Mouse (Mus musculus) cerebellum, postnatal 25 days (tissue): Measurements from ENCODE around the gene Myh15.
"Not testable (repeated sequence)": the region's sequence is repeated elsewhere in the genome, so short reads cannot be mapped to it uniquely, and the experiment has no call there.

Source experiments
- DNase-seq, 2 experiments: peaks; one replicate each; pipeline ENCODE4 v3.0.0; 2021; ENCODE audit warnings: mixed read lengths in 2 of 2

The Myh15 gene

GRCm38 (mm10) chr16:49057186-49057585 is at the start of gene Myh15:
Myh15 (plus strand) TSS chr16:49057486.
- no peak for DNase-seq

DNA sequence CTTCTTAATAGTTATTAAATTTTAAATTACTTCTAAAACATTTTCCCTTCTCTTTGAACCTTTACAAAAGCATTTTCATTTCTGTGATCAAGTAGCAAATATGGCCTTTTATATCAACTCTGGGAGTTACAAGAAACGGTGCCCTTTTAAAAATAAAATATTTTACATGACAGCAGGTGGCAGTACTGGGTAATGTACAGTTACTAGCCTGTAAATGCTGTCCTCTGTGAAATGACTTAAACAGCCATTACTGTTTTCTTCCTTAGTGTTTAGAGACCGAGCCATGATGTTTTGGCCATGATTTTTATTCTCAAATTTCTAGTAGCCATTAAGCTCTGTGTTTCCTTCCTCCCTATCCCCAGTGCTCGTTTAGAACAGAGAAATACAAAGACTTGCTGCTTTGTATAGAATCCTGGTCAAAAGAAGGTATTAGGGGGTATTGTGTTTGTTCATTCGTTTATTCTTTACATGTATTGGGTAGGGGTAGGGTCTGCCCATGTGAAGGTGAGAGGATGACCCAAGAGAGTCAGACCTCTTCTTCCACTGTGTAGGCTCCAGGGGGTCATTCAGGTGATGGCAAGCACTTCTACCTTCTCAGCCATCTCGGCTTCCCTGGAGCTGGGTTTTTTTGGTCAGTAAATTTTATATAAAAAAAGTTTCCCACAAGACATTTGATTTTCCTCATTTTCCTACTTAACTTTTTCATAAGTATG is 40.5 kb upstream of the Myh15 start:
- DNase-seq, result no peak

DNA sequence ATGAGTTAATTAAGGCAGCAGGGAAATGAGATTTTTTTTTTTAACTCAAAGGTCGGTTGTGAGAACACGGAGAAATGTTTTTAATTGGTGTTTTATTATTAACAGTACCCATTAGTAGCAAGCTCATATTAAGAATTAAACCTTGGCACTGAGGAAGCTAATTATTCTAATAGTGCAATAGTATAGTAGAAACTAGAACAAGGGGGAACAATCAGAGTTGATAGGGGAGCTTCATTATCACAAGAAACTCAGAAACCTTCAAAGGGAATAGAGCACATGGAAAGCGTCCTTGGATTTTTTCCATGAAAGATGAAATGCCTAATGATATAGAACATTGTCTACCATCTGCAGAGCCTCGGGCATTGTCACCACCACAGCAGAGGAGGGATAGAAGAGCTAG is 21.4 kb upstream of the Myh15 start:
- no peak for DNase-seq

DNA sequence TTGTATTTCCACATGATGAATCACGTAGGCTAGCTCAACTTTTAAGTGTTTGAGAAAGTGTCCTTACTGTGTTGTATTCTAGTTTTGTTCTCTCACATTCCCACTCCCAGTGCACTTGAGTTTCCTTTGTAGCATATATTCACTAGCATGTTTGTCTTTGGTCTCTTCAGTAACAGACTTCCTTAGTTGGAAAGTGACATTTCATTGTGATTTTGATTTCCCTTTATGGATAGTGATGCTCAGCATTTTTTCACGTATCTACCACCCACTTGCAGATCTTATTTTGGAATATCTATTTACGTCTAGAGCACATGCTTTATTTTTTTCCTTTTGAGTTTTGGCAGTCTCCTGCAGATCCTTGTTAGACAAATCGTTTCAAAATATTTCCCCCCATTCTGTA is 19.5 kb upstream of the Myh15 start:
- no peak for DNase-seq

- DNase-seq, result no peak
These were observed 16.6 kb upstream of the Myh15 start for GRCm38 (mm10) chr16:49040554-49041221.

GRCm38 (mm10) chr16:49049214-49049613 is 8.1 kb upstream of the Myh15 start:
- DNase-seq, result no peak

GRCm38 (mm10) chr16:49069256-49069963 is 12.1 kb downstream of the Myh15 start:
- DNase-seq, result peak; percentile 10 to 33

GRCm38 (mm10) chr16:49071316-49071715 is 14.0 kb downstream of the Myh15 start:
- no peak for DNase-seq

DNA sequence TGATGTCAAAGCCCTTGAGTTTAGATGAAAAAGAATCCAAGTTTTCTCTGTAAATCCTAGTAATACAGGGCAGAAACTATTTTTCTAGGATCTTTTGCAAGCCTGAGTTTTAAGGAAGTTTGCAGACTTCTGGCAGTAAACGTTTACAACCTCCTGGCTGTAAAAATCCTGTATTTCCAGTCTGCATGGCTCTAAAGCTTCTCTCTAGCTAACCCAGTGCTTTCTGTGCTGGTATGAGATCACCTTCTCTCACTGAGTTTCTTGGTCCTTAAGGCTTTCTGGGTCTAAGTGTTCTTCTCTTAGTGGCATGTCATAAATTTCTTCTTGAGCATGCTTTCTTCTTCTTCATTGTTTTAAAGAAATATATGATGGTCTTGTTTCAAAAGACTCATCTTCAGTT is 70.7 kb downstream of the Myh15 start:
- no peak for DNase-seq

- DNase-seq, result no peak
These were observed 98.9 kb downstream of the Myh15 start for GRCm38 (mm10) chr16:49156193-49156592.

- peak; percentile 61 to 80 for DNase-seq
These were observed 107.3 kb downstream of the Myh15 start for GRCm38 (mm10) chr16:49164349-49165137.

DNA sequence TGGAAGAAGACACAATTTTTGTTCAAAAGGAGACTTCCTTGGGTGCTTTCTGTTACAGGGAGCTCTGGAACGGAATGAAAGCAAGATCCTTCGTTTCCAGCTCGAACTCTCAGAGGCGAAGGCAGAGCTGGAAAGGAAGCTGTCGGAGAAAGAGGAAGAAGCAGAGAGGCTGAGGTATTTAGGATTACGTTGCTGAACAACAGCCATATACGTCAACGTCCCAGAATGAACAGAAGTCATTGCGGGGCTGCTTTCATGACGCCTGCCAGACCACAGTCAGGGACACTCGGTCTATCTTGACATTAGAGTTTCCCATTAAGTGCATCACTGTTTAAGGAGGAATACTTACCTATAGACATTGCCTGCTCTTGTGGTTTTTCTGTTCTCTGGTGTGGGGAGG is 108.4 kb downstream of the Myh15 start:
- no peak for DNase-seq

GRCm38 (mm10) chr16:49167325-49167724 is 110.0 kb downstream of the Myh15 start:
- DNase-seq, result no peak

DNA sequence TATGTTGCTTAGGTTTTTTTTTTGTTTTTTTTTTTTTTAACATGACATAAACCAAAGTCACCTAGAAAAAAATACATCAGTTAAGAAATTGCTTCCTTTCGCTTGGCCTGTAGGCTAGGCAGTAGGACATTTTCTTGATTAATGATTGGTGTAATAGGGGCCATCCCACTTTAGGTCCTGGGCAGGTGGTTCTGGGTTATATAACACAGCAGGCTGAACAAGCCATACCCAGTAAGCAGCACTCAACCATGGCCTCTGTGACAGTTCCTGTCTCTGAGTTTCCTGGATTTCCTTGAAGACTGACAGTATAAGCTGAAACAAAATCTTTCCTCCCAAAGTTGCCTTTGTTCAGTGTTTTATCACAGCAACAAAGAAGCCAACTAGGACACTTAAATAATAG is 117.8 kb downstream of the Myh15 start:
- DNase-seq, result no peak

DNA sequence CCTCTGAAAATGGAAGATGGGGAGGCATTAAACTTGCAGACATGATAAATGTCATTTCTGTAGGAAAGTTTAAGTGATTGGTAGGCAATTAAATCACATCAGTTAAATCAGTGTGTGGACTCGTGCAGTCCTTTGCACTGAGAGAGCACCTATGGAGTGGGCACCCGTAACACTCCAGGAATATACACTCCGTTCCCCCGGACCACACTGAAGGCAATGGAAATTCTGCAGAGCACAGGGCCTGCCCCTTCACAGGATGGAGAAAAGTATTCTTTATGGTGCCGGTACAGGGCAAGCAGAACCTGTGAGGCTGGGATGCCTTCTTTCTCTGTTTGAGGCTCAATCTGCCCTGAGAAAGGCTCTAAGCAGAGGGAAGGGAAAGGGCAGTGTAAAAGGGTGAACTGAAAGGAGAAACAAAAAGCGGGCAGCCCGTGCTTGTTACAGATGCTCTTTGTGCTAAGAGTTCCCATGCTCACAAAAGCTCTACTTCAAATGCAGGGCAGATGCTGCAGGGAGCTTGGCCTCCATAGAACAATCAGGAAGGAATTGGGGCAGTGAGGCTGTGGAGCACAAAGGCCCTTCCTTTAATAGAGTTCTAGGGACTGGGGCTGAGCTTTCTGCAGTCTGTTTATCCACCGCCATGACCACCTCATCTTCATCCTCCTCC is 118.6 kb downstream of the Myh15 start:
- no peak for DNase-seq

DNA sequence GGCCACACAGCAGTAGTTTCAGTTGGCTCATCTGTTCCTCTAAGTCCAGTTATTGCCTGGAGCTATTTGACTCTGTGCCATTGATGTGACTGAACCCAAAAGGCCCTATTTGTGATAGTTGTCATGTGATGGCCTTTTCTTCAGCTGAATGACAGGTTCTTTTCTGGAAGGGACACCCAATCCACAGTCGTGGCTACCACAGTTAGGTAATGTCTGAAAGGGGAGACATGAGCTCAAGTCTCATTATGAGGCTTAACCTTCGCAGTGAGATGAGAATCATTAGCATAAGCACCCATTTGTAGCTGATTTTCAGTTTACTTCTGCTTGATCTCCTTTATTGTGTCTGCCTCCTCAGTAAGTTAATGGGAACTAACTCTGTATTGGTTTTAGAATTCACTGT is 136.2 kb downstream of the Myh15 start:
- DNase-seq, result no peak

- DNase-seq, result no peak
These were observed 136.7 kb downstream of the Myh15 start for GRCm38 (mm10) chr16:49193986-49194385.

GRCm38 (mm10) chr16:49196290-49196689 is 139.0 kb downstream of the Myh15 start:
- no peak for DNase-seq

DNA sequence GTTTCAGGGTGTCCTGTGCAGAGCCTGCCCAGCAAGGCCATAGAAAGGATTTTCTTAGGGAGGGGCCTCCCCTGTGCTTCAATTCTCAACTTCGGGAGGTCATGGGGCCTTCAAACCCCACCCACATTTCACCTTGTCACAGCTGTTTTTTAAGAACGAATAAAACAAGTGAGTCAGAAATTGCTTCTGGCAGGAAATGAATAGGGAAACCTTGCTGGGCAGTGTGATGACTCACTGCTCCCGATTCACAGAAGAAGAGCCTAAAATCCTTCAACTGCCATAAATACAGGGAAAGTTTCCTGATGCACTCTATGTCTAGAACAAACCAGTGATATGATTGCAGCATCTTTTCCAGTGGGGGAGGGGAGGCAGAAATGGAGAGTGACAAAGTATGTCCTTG is 140.7 kb downstream of the Myh15 start:
- DNase-seq, result no peak

GRCm38 (mm10) chr16:49223733-49224132 is 166.4 kb downstream of the Myh15 start:
- DNase-seq, result no peak

GRCm38 (mm10) chr16:49243517-49243916 is 186.2 kb downstream of the Myh15 start:
- not testable (repeated sequence) for DNase-seq
